Mouse (Mus musculus) limb, embryonic 11.5 days (tissue): ENCODE measurements around the gene 4930442H23Rik. TPM values are rescaled to one million over a fixed set of nuclear protein-coding genes. Genes with fewer than 3 reads are reported as not detected.
"Not testable (repeated sequence)": the region's sequence is repeated elsewhere in the genome, so short reads cannot be mapped to it uniquely, and the experiment has no call there.

ENCODE experiments used
- ATAC-seq: fragments of 200-750 bp; cut with Nextera tagmentation; 2 replicates; pipeline ENCODE4 v1.8.0; 2017; ENCODE audit warnings: low read depth; ENCODE audit not compliant: insufficient number of reproducible peaks, low FRiP score, low TSS enrichment
- DNase-seq: peaks from one replicate; pipeline ENCODE4 v3.0.0-alpha.2; 2015; ENCODE audit warnings: low spot score
- H3K27ac ChIP-seq: fragments of 300-500 bp; sonication (generic); replicated peaks from 2 replicates; pipeline ENCODE4 v1.5.1; 2014; ENCODE audit warnings: low read depth, mild to moderate bottlenecking, low read length
- H3K27me3 ChIP-seq: fragments of 300-500 bp; sonication (generic); 2 replicates; pipeline ENCODE4 v1.6.1; 2014; ENCODE audit warnings: mild to moderate bottlenecking, low read length, mixed read lengths; ENCODE audit not compliant: control insufficient read depth, insufficient read depth
- H3K36me3 ChIP-seq: fragments of 300-500 bp; sonication (generic); 2 replicates; pipeline ENCODE4 v1.6.1; 2014; ENCODE audit warnings: mild to moderate bottlenecking, low read length, moderate library complexity, mixed read lengths; ENCODE audit not compliant: control insufficient read depth, insufficient read depth
- H3K4me1 ChIP-seq: fragments of 300-500 bp; sonication (generic); 2 replicates; pipeline ENCODE4 v1.6.1; 2014; ENCODE audit warnings: low read length, mixed read lengths; ENCODE audit not compliant: control insufficient read depth, insufficient read depth
- H3K4me2 ChIP-seq: fragments of 300-500 bp; sonication (generic); 2 replicates; pipeline ENCODE4 v1.6.1; 2014; ENCODE audit warnings: low read depth, mild to moderate bottlenecking, moderate library complexity; ENCODE audit not compliant: severe bottlenecking
- H3K4me3 ChIP-seq: fragments of 300-500 bp; sonication (generic); 2 replicates; pipeline ENCODE4 v1.5.1; 2014; ENCODE audit warnings: low read depth, low read length
- H3K9ac ChIP-seq: fragments of 300-500 bp; sonication (generic); 2 replicates; pipeline ENCODE4 v1.6.1; 2014; ENCODE audit warnings: mild to moderate bottlenecking, low read length
- H3K9me3 ChIP-seq: fragments of 300-500 bp; sonication (generic); 2 replicates; pipeline ENCODE4 v1.6.1; 2016; ENCODE audit warnings: low read length; ENCODE audit not compliant: control insufficient read depth
- WGBS: fragments of 180-500 bp; shearing (Covaris S2); extraction: QIAGEN DNeasy Blood & Tissue Kit; methylation state at CpG from one replicate; pipeline ENCODE4 v1.1.7; 2014; 5-methylcytosine and 5-hydroxymethylcytosine counted together
- polyA plus RNA-seq: library from polyadenylated mRNA; unstranded; fragments of >200 nt; fragmentation: Nextera tagmentation; extraction: Ambion mirVana; gene quantifications from 2 replicates; pipeline ENCODE4 v1.2.1, GENCODE M21; 2014

Gene 4930442H23Rik
- polyA plus RNA-seq, 1 experiment from 2014 or later = not detected

DNA sequence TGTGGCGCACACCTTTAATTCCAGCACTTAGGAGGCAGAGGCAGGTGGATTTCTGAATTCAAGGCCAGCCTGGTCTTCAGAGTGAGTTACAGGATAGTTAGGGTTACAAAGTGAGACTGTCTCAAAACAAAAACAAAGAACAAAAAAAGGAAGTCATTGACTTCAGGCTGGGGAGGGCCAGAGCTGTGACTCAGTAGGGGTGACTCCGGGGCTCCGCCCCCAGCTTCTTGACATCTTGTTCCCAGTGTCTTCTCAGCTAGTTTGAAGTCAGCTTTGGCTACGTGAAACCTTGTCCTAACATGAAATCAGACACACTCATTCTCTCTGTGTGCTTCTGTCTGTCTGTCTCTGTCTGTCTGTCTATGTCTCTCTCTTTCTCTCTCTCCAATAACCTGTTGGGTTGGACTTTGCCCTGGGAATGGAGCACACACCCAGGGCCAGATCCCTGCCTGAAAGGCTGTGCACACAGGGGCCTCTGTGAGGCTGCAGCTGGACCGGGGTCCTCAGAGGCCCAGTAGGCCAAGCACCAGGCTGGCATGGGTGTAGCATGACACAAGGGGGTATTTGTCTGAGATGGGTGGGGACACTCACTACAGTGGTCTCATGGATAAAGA is 37.9 kb upstream of the 4930442H23Rik start:
- whole genome bisulfite sequencing = 92% methylated on average over 5 of the region's 5 CpGs
- no peak overlapping the region for H3K4me2 ChIP-seq
- H3K4me3 ChIP-seq = no peak overlapping the region
- ATAC-seq (no peak), DNase-seq (no peak)
- no peaks in the 10 kb centered on the region for H3K36me3 ChIP-seq
- H3K9me3 ChIP-seq = no peaks in the 10 kb centered on the region
- no peaks in the 10 kb centered on the region for H3K4me1 ChIP-seq
- no peak overlapping the region for H3K9ac ChIP-seq
- no peaks in the 10 kb centered on the region for H3K27me3 ChIP-seq
- H3K27ac ChIP-seq = no peak overlapping the region

DNA sequence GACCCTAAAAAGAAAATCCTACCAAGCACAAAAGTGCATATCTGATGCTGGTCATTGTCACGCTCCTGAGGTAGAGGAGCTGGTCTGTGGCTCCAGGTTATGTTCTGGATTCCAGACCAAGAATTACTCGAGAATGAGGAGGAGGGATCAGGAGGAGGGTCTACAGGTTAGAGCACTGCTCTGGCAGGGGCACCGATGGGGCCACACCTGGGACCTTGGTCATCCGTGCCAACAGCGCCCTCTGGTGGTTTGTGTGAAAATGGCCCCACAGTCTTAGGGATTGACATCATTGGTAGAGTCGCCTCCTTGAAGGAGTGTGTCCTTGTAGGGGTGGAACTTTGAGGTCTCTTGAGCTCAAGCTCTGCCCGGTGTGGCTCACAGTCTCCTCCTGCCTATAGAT is 34.3 kb upstream of the 4930442H23Rik start:
- whole genome bisulfite sequencing = 37% methylated on average over 7 of the region's 7 CpGs
- H3K27ac ChIP-seq = no peak overlapping the region
- no peaks in the 10 kb centered on the region for H3K27me3 ChIP-seq
- no peaks in the 10 kb centered on the region for H3K36me3 ChIP-seq
- H3K4me3 ChIP-seq = no peak overlapping the region
- no peak overlapping the region for H3K9ac ChIP-seq
- ATAC-seq (no peak), DNase-seq (peak; percentile 77)
- no peaks in the 10 kb centered on the region for H3K9me3 ChIP-seq
- no peak overlapping the region for H3K4me2 ChIP-seq
- H3K4me1 ChIP-seq = no peaks in the 10 kb centered on the region

DNA sequence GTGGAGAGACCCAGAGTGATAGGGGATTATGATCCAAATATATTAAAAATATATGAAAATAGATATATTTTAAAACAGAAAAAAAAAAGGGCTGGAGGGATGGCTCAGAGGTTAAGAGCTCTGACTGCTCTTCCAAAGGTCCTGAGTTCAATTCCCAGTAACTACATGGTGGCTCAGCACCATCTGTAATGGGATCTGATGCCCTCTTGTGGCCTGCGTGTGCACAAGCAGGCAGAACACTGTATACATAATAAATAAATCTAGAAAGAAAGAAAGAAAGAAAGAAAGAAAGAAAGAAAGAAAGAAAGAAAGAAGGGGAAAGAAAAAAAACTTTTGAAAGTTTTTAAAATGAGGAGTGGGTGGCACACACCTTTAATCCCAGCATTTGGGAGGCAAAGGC is 33.6 kb upstream of the 4930442H23Rik start:
- not testable (repeated sequence) for H3K9ac ChIP-seq, H3K4me3 ChIP-seq, H3K9me3 ChIP-seq, H3K4me1 ChIP-seq, H3K27ac ChIP-seq, DNase-seq, H3K27me3 ChIP-seq, H3K36me3 ChIP-seq, H3K4me2 ChIP-seq, ATAC-seq
- 22% methylated on average over 1 of the region's 1 CpGs for WGBS

DNA sequence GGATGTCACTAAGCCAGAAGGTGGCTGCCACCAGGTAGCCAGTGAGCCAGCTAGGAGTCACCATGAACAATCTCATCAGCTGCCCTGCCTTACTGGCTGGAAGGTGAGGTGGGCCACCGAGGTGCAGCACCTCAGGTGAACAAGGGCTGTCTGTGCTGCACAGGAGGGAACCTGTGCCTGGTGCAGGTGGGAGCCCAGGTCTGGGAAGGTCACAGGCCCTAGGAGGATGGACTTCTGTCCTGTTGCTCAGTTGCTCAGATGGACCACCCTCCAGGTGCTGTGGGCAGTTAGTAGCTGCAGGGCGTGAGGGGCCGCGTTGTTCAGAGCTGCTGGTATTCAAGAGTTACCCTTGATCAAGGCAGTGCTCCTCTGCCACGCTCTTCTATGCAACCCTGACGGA is 33.2 kb upstream of the 4930442H23Rik start:
- H3K36me3 ChIP-seq = no peaks in the 10 kb centered on the region
- H3K4me2 ChIP-seq = no peak overlapping the region
- no peaks in the 10 kb centered on the region for H3K27me3 ChIP-seq
- no peaks in the 10 kb centered on the region; the same call in 1 of the 2 replicates for H3K9me3 ChIP-seq
- DNase-seq (no peak), ATAC-seq (no peak)
- no peak overlapping the region for H3K27ac ChIP-seq
- 86% methylated on average over 6 of the region's 6 CpGs for WGBS
- no peaks in the 10 kb centered on the region for H3K4me1 ChIP-seq
- no peak overlapping the region for H3K9ac ChIP-seq
- H3K4me3 ChIP-seq = no peak overlapping the region

DNA sequence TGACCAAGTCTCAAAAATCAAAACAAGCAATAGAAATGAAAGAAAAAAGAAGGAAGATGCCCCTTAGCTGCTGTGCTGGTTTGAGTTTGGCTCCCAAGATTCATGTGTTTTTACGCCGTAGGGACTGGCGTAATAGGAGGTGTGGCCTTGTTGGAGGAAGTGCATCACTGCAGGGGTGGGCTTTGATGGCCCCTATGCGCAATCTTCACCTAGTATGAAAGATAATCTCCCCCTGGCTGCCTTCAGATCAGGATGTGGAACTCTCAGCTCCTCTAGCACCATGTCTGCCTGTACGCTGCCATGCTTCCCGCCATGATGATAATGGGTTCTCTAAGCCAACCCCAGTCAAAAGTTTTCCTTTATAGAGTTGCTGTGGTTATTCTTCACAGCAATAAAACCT is 32.6 kb upstream of the 4930442H23Rik start:
- no peak overlapping the region for H3K4me3 ChIP-seq
- ATAC-seq (no peak), DNase-seq (no peak)
- H3K36me3 ChIP-seq = no peaks in the 10 kb centered on the region
- WGBS = 85% methylated on average over 6 of the region's 6 CpGs
- no peaks in the 10 kb centered on the region for H3K27me3 ChIP-seq
- H3K27ac ChIP-seq = no peak overlapping the region
- no peaks in the 10 kb centered on the region for H3K4me1 ChIP-seq
- H3K4me2 ChIP-seq = no peak overlapping the region
- H3K9me3 ChIP-seq = no peaks in the 10 kb centered on the region; the same call in 1 of the 2 replicates
- H3K9ac ChIP-seq = no peak overlapping the region

DNA sequence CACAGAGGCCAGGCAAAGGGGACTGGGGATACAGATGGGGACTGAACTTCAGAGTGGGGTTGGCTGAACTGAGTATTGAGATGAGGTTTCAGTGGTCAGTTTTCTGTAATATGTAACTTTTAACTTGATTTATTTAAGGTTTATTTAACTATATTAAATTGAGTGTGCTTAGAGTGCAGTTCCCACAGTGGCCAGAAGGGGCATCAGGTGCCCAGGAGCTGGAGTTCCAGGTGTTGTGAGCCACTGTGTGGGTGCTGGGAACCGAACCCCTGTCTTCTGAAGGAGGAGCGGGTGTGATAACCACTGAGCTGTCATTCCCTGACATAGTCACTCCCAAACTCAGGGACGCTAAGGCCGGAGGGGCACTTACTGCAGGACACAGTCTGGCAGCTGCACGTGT is 26.5 kb upstream of the 4930442H23Rik start:
- Histone ChIP-seq H3K9ac (no peak overlapping the region), H3K27me3 (no peaks in the 10 kb centered on the region), H3K27ac (no peak overlapping the region), H3K4me2 (no peak overlapping the region), H3K36me3 (no peaks in the 10 kb centered on the region), H3K4me1 (no peaks in the 10 kb centered on the region), H3K9me3 (peaks cover 4% of the 10 kb centered on the region; the same call in 1 of the 2 replicates), H3K4me3 (no peak overlapping the region)
- ATAC-seq (no peak), DNase-seq (no peak)
- 96% methylated on average over 5 of the region's 5 CpGs for WGBS

DNA sequence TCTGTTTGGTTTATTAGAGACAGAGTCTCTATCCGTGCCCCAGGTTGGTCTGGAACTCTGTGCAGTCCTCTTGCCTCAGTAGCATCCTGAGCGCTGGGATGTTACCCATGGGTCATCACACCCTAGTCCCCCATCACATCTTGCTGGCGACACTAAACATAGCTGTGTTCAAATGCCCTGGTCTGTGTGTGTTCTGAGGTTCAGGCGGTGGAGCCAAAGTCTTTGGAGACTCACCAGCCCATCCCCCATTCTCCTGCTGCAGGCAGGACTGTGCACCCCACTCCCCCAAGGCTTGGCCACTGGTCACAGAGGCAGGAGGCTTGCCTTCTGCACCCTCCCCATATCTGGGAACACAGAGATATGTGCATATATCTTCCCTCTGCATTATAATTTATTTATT is 20.5 kb upstream of the 4930442H23Rik start:
- ATAC-seq (no peak), DNase-seq (no peak)
- Histone ChIP-seq H3K9ac (no peak overlapping the region), H3K4me3 (no peak overlapping the region), H3K27me3 (peaks cover 3% of the 10 kb centered on the region; the same call in 1 of the 2 replicates), H3K9me3 (no peaks in the 10 kb centered on the region), H3K4me2 (no peak overlapping the region), H3K27ac (no peak overlapping the region), H3K36me3 (no peaks in the 10 kb centered on the region), H3K4me1 (no peaks in the 10 kb centered on the region)
- WGBS = 74% methylated on average over 4 of the region's 4 CpGs

DNA sequence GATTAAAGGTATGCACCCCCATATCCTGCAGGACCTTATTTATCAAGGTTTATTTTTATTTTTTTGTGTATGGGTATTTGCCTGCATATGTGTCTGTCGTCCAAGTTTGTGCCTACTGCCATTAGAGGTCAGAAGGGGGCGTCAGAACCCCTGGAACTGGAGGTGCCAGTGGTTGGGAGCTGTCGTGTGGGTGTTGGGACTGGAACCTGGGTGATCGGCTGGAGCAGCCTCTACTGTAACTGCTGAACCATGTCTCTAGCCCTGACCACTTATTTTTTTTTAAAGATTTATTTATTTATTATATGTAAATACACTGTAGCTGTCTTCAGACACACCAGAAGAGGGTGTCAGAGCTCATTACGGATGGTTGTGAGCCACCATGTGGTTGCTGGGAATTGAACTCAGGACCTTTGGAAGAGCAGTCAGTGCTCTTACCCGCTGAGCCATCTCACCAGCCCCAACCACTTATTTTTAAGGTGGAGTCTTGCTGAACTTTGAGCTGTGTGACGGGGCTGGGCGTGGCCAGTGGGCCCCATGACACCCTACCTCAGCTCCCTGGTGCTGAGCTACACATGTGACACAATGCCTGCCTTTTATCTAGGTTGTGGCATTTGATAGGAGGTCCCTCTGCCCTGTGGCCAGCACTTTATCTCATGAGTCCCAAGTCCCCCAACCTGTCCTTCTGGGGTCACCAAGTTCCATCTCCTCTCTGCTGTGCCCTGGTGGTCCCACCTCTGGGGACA is 19.5 kb upstream of the 4930442H23Rik start:
- H3K4me1 ChIP-seq = no peaks in the 10 kb centered on the region
- no peak overlapping the region for H3K4me3 ChIP-seq
- H3K4me2 ChIP-seq = no peak overlapping the region
- ATAC-seq (no peak), DNase-seq (no peak)
- H3K27me3 ChIP-seq = peaks cover 3% of the 10 kb centered on the region; the same call in 1 of the 2 replicates
- no peaks in the 10 kb centered on the region for H3K36me3 ChIP-seq
- no peak overlapping the region for H3K27ac ChIP-seq
- H3K9me3 ChIP-seq = no peaks in the 10 kb centered on the region
- 61% methylated on average over 8 of the region's 8 CpGs for WGBS
- H3K9ac ChIP-seq = no peak overlapping the region
